Mouse (Mus musculus): ENCODE measurements at regions not wholly inside any gene's neighbourhood (a gene's known extent, or its start where the extent isn't known, plus 50 kb on each side); places are given as distances from the start of the nearest gene placed in this dataset.

GRCm38 (mm10) chr4:89082838-89083237 is 54.1 kb upstream of the Mtap start:
- H3K27ac ChIP-seq, result no peak overlapping the region
- 82% methylated on average over 3 of the region's 3 CpGs for WGBS
- no peaks in the 10 kb centered on the region for H3K4me1 ChIP-seq
- no peaks in the 10 kb centered on the region for H3K9me3 ChIP-seq (replicated peaks)
- DNase-seq (ENCODE audit: low spot score), result no peak
- no peak overlapping the region for H3K4me3 ChIP-seq
- H3K36me3 ChIP-seq, result no peaks in the 10 kb centered on the region
- H3K27me3 ChIP-seq (ENCODE audit: low read depth, poor library complexity, severe bottlenecking), result no peaks in the 10 kb centered on the region

DNA sequence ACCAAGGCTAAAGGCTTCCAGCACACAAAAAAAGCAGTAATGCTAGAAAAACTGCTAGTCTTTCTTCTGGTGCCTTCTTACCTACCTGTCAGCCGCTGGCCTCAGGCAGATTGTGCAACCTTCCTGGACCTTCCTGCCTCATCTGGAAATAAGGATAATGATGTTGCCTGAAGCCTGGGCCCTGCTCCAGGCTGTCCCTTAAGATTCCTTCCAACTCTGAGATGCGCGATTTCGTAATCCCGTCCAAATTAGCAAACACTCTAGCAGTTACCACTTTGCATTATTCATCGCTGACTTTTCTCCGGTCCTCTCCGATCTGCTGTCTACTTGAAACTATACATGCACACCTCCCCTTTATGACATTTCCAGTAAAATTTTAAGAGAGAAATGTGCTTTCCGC is 58.4 kb upstream of the Mtap start:
- 89% methylated on average over 9 of the region's 9 CpGs for WGBS
- H3K27ac ChIP-seq, result no peak overlapping the region
- H3K36me3 ChIP-seq, result no peaks in the 10 kb centered on the region
- H3K27me3 ChIP-seq (ENCODE audit: low read depth, poor library complexity, severe bottlenecking), result no peaks in the 10 kb centered on the region
- DNase-seq (ENCODE audit: low spot score), result no peak
- H3K4me1 ChIP-seq, result no peaks in the 10 kb centered on the region
- H3K4me3 ChIP-seq, result no peak overlapping the region
- no peaks in the 10 kb centered on the region for H3K9me3 ChIP-seq (replicated peaks)

- no peak for DNase-seq (ENCODE audit: low spot score)
- Histone ChIP-seq H3K4me1 (no peaks in the 10 kb centered on the region), H3K27ac (no peak overlapping the region), H3K4me3 (no peak overlapping the region), H3K36me3 (no peaks in the 10 kb centered on the region), H3K27me3 (ENCODE audit: low read depth, poor library complexity, severe bottlenecking) (no peaks in the 10 kb centered on the region), H3K9me3 (replicated peaks) (no peaks in the 10 kb centered on the region)
- WGBS, result 76% methylated on average over 4 of the region's 4 CpGs
These were observed 62.2 kb upstream of the Mtap start for GRCm38 (mm10) chr4:89074705-89075104.

DNA sequence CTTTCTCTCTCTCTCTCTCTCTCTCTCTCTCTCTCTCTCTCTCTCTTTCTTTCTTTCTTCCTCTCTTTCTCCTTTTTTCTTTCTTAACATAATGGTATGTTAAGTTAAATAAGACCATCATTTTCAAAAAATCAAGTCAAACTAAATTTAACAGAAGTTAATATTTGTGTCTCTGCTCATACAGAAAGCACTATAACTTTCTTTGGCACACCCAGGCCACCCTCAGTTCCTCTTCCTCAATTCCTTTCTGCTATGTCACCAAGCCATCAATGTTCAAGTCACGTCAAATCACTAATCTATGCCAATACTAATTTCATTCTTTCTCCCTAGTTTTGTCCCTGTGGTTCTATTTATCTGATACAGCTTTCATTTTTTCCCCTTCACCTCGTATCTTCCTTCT is 66.5 kb upstream of the Mtap start:
- Histone ChIP-seq H3K36me3 (no peaks in the 10 kb centered on the region), H3K27me3 (ENCODE audit: low read depth, poor library complexity, severe bottlenecking) (no peaks in the 10 kb centered on the region), H3K4me3 (no peak overlapping the region), H3K9me3 (replicated peaks) (no peaks in the 10 kb centered on the region), H3K4me1 (no peaks in the 10 kb centered on the region), H3K27ac (no peak overlapping the region)
- DNase-seq (ENCODE audit: low spot score), result no peak
- 91% methylated on average over 2 of the region's 2 CpGs for WGBS

- WGBS, result 89% methylated on average over 7 of the region's 7 CpGs
- Histone ChIP-seq H3K9me3 (replicated peaks) (no peaks in the 10 kb centered on the region), H3K4me3 (no peak overlapping the region), H3K27me3 (ENCODE audit: low read depth, poor library complexity, severe bottlenecking) (no peaks in the 10 kb centered on the region), H3K27ac (no peak overlapping the region), H3K4me1 (no peaks in the 10 kb centered on the region), H3K36me3 (no peaks in the 10 kb centered on the region)
- DNase-seq (ENCODE audit: low spot score), result no peak
These were observed 72.5 kb upstream of the Mtap start for GRCm38 (mm10) chr4:89064401-89064800.

DNA sequence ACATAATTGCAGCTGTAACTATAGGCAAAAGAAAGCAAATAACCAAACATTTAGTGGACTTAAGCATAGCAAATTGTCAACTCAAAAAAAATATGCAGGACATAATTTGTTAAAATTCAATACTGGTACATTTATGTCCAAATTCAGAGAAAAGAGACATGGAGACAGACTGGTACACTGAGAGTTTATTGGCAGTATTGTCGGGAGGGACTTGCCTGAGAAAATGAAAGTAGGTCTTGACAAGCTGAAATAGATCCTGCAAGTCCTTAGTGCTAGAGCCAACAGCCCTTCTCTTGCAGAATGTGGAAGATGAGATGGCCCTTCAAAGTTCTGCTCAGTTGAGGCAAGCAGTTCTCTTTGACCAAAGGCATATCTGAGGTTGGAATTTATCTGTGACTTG is 74.5 kb upstream of the Mtap start:
- 86% methylated on average over 1 of the region's 1 CpGs for WGBS

DNA sequence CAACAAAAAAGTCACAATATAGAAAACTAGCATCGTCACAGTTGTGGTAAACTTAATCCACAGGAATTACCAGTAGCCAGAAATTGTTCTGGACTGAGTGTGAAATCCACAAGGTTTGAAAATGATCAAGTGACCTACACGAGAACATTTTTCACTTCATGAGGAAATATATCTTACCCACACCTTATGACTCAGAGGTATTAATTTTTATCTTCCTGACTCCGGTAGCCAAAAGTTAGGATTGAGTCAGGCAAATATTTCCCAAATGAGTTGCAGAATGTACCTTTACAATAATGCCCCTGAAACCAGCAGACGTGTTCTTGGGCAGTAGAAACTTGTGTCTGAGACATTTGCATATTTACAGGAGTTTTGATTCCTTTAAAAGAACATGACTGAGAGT is 75.3 kb upstream of the Mtap start:
- 0 out of 2 replicates have a peak, but pooled peaks cover 3% of the 10 kb centered on the region for H3K4me1 ChIP-seq
- H3K4me3 ChIP-seq, result no peak overlapping the region
- no peaks in the 10 kb centered on the region for H3K9me3 ChIP-seq (replicated peaks)
- WGBS, result 91% methylated on average over 4 of the region's 4 CpGs
- no peaks in the 10 kb centered on the region for H3K36me3 ChIP-seq
- DNase-seq (ENCODE audit: low spot score), result no peak
- no peak overlapping the region for H3K27ac ChIP-seq
- no peaks in the 10 kb centered on the region for H3K27me3 ChIP-seq (ENCODE audit: low read depth, poor library complexity, severe bottlenecking)

More for the DNA sequence above, 74.5 kb upstream of the Mtap start:
- Histone ChIP-seq H3K27ac (no peak overlapping the region), H3K4me1 (0 out of 2 replicates have a peak, but pooled peaks cover 3% of the 10 kb centered on the region), H3K27me3 (ENCODE audit: low read depth, poor library complexity, severe bottlenecking) (no peaks in the 10 kb centered on the region), H3K36me3 (no peaks in the 10 kb centered on the region), H3K4me3 (no peak overlapping the region), H3K9me3 (replicated peaks) (no peaks in the 10 kb centered on the region)
- DNase-seq (ENCODE audit: low spot score), result no peak

GRCm38 (mm10) chr4:89057573-89057972 is 79.3 kb upstream of the Mtap start:
- Histone ChIP-seq H3K4me1 (0 out of 2 replicates have a peak, but pooled peaks cover 3% of the 10 kb centered on the region), H3K36me3 (no peaks in the 10 kb centered on the region), H3K4me3 (no peak overlapping the region), H3K9me3 (replicated peaks) (no peaks in the 10 kb centered on the region), H3K27ac (no peak overlapping the region), H3K27me3 (ENCODE audit: low read depth, poor library complexity, severe bottlenecking) (no peaks in the 10 kb centered on the region)
- no peak for DNase-seq (ENCODE audit: low spot score)

- Histone ChIP-seq H3K27me3 (ENCODE audit: low read depth, poor library complexity, severe bottlenecking) (no peaks in the 10 kb centered on the region), H3K4me1 (0 out of 2 replicates have a peak, but pooled peaks cover 3% of the 10 kb centered on the region), H3K9me3 (replicated peaks) (no peaks in the 10 kb centered on the region), H3K27ac (no peak overlapping the region), H3K36me3 (no peaks in the 10 kb centered on the region), H3K4me3 (no peak overlapping the region)
- DNase-seq (ENCODE audit: low spot score), result no peak
- WGBS, result 79% methylated on average over 1 of the region's 1 CpGs
These were observed 79.8 kb upstream of the Mtap start for GRCm38 (mm10) chr4:89057135-89057534.

DNA sequence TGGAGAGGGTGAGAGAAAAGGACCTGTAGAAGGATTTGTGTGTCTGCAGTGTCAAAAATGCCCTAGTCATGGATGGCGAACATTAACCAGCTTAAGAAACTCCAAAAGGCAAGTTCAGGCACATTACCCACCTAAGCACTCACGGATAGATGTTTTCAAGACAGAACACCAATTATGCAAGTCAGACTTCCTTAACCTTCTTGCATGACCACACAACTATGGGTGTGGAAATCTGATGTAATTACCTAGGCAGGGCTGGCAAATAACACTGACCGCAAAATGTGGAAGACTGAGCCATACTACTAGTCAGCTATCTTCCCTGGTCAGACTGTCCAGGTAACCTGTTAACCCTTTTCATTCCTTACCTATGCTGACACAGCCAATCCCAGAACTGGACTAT is 81.0 kb upstream of the Mtap start:
- no peaks in the 10 kb centered on the region for H3K9me3 ChIP-seq (replicated peaks)
- no peaks in the 10 kb centered on the region for H3K36me3 ChIP-seq
- 0 out of 2 replicates have a peak, but pooled peaks cover 3% of the 10 kb centered on the region for H3K4me1 ChIP-seq
- DNase-seq (ENCODE audit: low spot score), result no peak
- 84% methylated on average over 3 of the region's 3 CpGs for WGBS
- H3K4me3 ChIP-seq, result no peak overlapping the region
- no peak overlapping the region for H3K27ac ChIP-seq
- no peaks in the 10 kb centered on the region for H3K27me3 ChIP-seq (ENCODE audit: low read depth, poor library complexity, severe bottlenecking)

DNA sequence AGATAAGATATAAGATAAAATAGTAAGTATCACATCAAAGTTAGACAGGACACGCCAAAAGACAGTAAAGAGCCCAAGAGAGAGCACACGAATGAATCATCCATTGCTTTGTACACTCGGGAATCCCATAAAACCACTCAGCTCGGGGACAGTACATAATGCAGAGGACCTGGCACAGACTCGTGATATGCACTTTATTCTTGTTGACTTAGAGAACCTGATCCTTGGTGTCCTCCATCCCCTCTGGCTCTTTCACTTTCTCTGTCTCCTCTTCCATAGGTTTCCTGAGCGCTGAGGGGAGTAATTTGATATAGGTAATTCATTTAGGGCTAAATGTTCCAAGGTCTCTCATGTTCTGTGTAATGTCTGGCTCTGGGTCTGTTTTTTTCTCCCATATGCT is 83.3 kb upstream of the Mtap start:
- no peak for DNase-seq (ENCODE audit: low spot score)
- Histone ChIP-seq H3K4me3 (no peak overlapping the region), H3K27ac (no peak overlapping the region), H3K27me3 (ENCODE audit: low read depth, poor library complexity, severe bottlenecking) (no peaks in the 10 kb centered on the region), H3K9me3 (replicated peaks) (no peaks in the 10 kb centered on the region), H3K36me3 (no peaks in the 10 kb centered on the region), H3K4me1 (0 out of 2 replicates have a peak, but pooled peaks cover 2% of the 10 kb centered on the region)
- WGBS, result 69% methylated on average over 6 of the region's 6 CpGs

DNA sequence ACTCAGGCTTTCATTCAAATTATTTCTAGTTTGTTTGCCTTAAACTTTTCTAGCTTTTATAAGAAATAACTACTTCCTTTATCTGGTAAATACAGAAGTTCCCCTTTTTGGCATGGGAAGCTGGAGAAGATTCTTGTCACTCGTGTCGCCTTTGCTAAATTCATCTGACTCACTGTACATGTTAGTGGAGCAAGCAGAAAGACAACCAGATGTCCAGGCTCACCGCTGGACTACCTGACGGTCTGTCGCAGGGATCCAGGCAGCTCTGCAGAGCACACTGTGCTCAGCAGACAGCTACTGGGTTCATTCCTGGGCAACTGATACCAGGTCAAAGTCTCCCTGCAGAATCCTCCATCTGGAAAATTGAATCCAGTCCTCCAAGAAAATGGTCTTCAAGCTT is 85.0 kb upstream of the Mtap start:
- Histone ChIP-seq H3K27ac (no peak overlapping the region), H3K4me3 (no peak overlapping the region), H3K36me3 (no peaks in the 10 kb centered on the region), H3K4me1 (no peaks in the 10 kb centered on the region), H3K27me3 (ENCODE audit: low read depth, poor library complexity, severe bottlenecking) (no peaks in the 10 kb centered on the region), H3K9me3 (replicated peaks) (no peaks in the 10 kb centered on the region)
- WGBS, result 86% methylated on average over 5 of the region's 5 CpGs
- no peak for DNase-seq (ENCODE audit: low spot score)

DNA sequence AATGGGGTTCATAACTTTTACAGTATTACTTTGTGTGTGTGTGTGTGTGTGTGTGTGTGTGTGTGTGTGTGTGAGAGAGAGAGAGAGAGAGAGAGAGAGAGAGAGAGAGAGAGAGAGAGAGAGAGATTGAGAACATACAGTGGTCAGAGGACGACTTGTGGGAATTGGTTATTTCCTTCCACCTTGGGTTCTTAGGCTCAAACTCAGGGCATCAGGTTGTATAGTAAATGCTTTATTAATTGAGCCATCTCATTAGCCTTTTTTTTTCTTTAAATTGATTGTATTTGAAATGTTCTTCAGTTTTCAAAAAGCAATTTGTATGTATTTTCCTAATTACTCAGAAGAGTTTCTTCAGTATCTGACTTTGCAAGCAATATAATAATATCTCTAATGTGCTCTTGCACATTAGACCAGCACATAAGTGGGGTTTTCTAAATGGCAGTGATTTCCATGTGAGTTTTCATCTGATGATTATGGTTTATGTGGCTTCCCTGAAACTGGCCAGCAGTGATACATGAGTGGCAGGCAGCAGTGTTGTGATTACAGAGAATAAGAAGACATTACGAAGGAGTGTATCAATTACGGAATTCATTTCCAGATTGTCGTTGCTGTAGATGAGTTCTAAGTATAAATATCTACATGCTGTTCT is 86.2 kb upstream of the Mtap start:
- Histone ChIP-seq H3K27ac (no peak overlapping the region), H3K27me3 (ENCODE audit: low read depth, poor library complexity, severe bottlenecking) (no peaks in the 10 kb centered on the region), H3K36me3 (no peaks in the 10 kb centered on the region), H3K4me1 (no peaks in the 10 kb centered on the region), H3K9me3 (replicated peaks) (no peaks in the 10 kb centered on the region), H3K4me3 (no peak overlapping the region)
- WGBS, result 85% methylated on average over 4 of the region's 4 CpGs
- no peak for DNase-seq (ENCODE audit: low spot score)

Measured in limb, embryonic 10.5 days (tissue).